In the genomic region with DNA sequence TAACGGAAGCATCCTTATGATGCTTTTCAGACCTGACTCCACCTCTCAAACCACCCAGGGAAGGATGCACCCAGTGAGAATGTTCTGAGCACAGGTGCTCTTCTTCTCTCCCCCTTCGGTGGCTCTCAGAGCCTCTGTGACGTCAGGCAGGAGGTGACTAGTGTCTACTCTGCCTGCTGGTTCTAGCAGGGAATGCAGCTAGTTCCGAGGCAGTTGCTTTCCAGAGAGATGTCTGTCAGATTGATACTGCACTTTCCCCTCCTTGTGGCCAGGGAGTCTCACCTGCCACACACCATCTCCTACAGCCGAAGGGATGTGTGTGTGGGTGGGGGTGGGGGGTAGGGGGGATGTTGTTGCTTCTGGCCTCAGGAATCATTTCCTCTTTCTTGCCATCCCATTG, we compare ENCODE assay signal across 11 mouse cellular contexts. TPM values are rescaled to one million over a fixed set of nuclear protein-coding genes. Genes with fewer than 3 reads are reported as not detected.
DNase-seq lines count a peak whose midpoint lies in the region; ATAC-seq lines count a peak whose summit lies in the region.
"Had no signal": no experiment of that assay in that cellular context is flagged by ENCODE, and none has a peak within 500 bp of the region (broad histone marks: within the 10 kb centered on the region; RNA-seq: fewer than 3 reads in every experiment).

No protein-coding gene starts in this region.

- H3K9ac ChIP-seq in embryonic facial prominence, embryonic 14.5 days (ENCODE audit: low read depth, low read length) = no peak overlapping the region
- peak overlapping the region; percentile 40; the same call in 1 of the 2 replicates for H3K9ac ChIP-seq in midbrain, embryonic 14.5 days (replicated peaks; ENCODE audit: low read length)

- 34% methylated on average over 5 of the region's 5 CpGs for WGBS in embryonic facial prominence, embryonic 14.5 days
- WGBS in embryonic facial prominence, embryonic 10.5 days = 47% methylated on average over 5 of the region's 5 CpGs
- 51% methylated on average over 5 of the region's 5 CpGs for WGBS in hindbrain, embryonic 10.5 days
- WGBS in midbrain, embryonic 14.5 days = 22% methylated on average over 5 of the region's 5 CpGs

- no peak overlapping the region for H3K4me2 ChIP-seq in embryonic facial prominence, embryonic 14.5 days (ENCODE audit: low read depth, low read length)
- peak overlapping the region; percentile 90 for H3K4me2 ChIP-seq in midbrain, embryonic 14.5 days (ENCODE audit: low read length)

- H3K4me1 ChIP-seq in embryonic facial prominence, embryonic 14.5 days (ENCODE audit: control insufficient read depth, insufficient read depth, low read length) = peaks cover 11% of the 10 kb centered on the region; the same call in 1 of the 2 replicates
- H3K4me1 ChIP-seq in embryonic facial prominence, embryonic 10.5 days = peaks cover 51% of the 10 kb centered on the region
- H3K4me1 ChIP-seq in hindbrain, embryonic 10.5 days (replicated peaks) = peaks cover 97% of the 10 kb centered on the region
- H3K4me1 ChIP-seq in midbrain, embryonic 14.5 days (ENCODE audit: control insufficient read depth, insufficient read depth, low read length) = peaks cover 73% of the 10 kb centered on the region

- peaks cover 67% of the 10 kb centered on the region for H3K27me3 ChIP-seq in embryonic facial prominence, embryonic 14.5 days (replicated peaks; ENCODE audit: control insufficient read depth, insufficient read depth, low read length)
- peaks cover 82% of the 10 kb centered on the region for H3K27me3 ChIP-seq in embryonic facial prominence, embryonic 10.5 days (replicated peaks; ENCODE audit: low read depth, poor library complexity, severe bottlenecking)
- H3K27me3 ChIP-seq in hindbrain, embryonic 10.5 days (ENCODE audit: insufficient read depth, poor library complexity, severe bottlenecking) = peaks cover 66% of the 10 kb centered on the region
- no peaks in the 10 kb centered on the region for H3K27me3 ChIP-seq in midbrain, embryonic 14.5 days (ENCODE audit: control insufficient read depth, insufficient read depth, low read length)

- no peak for ATAC-seq in embryonic facial prominence, embryonic 14.5 days (ENCODE audit: low read depth)
- no peak for ATAC-seq in midbrain, embryonic 14.5 days (ENCODE audit: low FRiP score, low TSS enrichment)

- no peaks in the 10 kb centered on the region for H3K9me3 ChIP-seq in embryonic facial prominence, embryonic 14.5 days (ENCODE audit: control insufficient read depth, low read length)
- no peaks in the 10 kb centered on the region for H3K9me3 ChIP-seq in embryonic facial prominence, embryonic 10.5 days
- no peaks in the 10 kb centered on the region for H3K9me3 ChIP-seq in hindbrain, embryonic 10.5 days
- H3K9me3 ChIP-seq in midbrain, embryonic 14.5 days (ENCODE audit: control insufficient read depth, low read length) = no peaks in the 10 kb centered on the region

- no peak overlapping the region for H3K27ac ChIP-seq in embryonic facial prominence, embryonic 14.5 days (replicated peaks; ENCODE audit: low read depth, low read length)
- no peak overlapping the region for H3K27ac ChIP-seq in embryonic facial prominence, embryonic 10.5 days (replicated peaks)
- peak overlapping the region; percentile 74 for H3K27ac ChIP-seq in hindbrain, embryonic 10.5 days
- H3K27ac ChIP-seq in midbrain, embryonic 14.5 days (replicated peaks; ENCODE audit: low read depth, low read length) = peak overlapping the region; percentile 32; the same call in 1 of the 2 replicates

- no peaks in the 10 kb centered on the region for H3K36me3 ChIP-seq in embryonic facial prominence, embryonic 14.5 days (ENCODE audit: control insufficient read depth, insufficient read depth, low read length)
- no peaks in the 10 kb centered on the region for H3K36me3 ChIP-seq in embryonic facial prominence, embryonic 10.5 days (replicated peaks)
- H3K36me3 ChIP-seq in hindbrain, embryonic 10.5 days = peaks cover 8% of the 10 kb centered on the region
- no peaks in the 10 kb centered on the region for H3K36me3 ChIP-seq in midbrain, embryonic 14.5 days (ENCODE audit: control insufficient read depth, insufficient read depth, low read length)

- no peak overlapping the region for H3K4me3 ChIP-seq in embryonic facial prominence, embryonic 14.5 days (ENCODE audit: low read depth, low read length)
- H3K4me3 ChIP-seq in embryonic facial prominence, embryonic 10.5 days = no peak overlapping the region
- H3K4me3 ChIP-seq in hindbrain, embryonic 10.5 days = peak overlapping the region; percentile 68
- H3K4me3 ChIP-seq in midbrain, embryonic 14.5 days (replicated peaks; ENCODE audit: low read depth, low read length) = peak overlapping the region; percentile 18

- peak; percentile 8 for DNase-seq in embryonic facial prominence, embryonic 14.5 days (ENCODE audit: low spot score)
- no peak for DNase-seq in embryonic facial prominence, embryonic 10.5 days (ENCODE audit: low spot score)
- DNase-seq in A20 (ENCODE audit: low read depth, low spot score) = peak; percentile 35
- no peak for DNase-seq in hindbrain, embryonic 10.5 days (ENCODE audit: low spot score)
- peak; percentile 82 for DNase-seq in midbrain, embryonic 14.5 days
- no peak for DNase-seq in testis, postnatal 10 days (ENCODE audit: low spot score)
- DNase-seq in urinary bladder, adult 2 months (ENCODE audit: low spot score) = no peak
- DNase-seq in cerebellum, postnatal 36 days = no peak
- DNase-seq: kidney, adult 9 months; lung, adult 2 months; thymus, postnatal 4 days had no signal

RNA-seq across cellular contexts. Expression of a gene that starts 54.6 kb away (rescaled TPM):
- 13.5 and 15.0 TPM in 2 replicates for polyA plus RNA-seq in embryonic facial prominence, embryonic 14.5 days (2014; fragmentation: Nextera tagmentation; extraction: Ambion mirVana)
- 11.5 and 13.2 TPM in 2 replicates for polyA plus RNA-seq in embryonic facial prominence, embryonic 10.5 days (2016; fragmentation: Nextera tagmentation; extraction: Ambion mirVana)
- polyA plus RNA-seq in hindbrain, embryonic 10.5 days (2016; fragmentation: Nextera tagmentation; extraction: Ambion mirVana) = 19.1 and 25.6 TPM in 2 replicates
- polyA plus RNA-seq in midbrain, embryonic 14.5 days (2014; fragmentation: Nextera tagmentation; extraction: Ambion mirVana) = 22.5 and 23.3 TPM in 2 replicates
- 4.6 and 13.9 TPM in 2 replicates for polyA plus RNA-seq in urinary bladder, adult 2 months (2012; rRNA removed)

Comparison
In these comparisons a context has a peak if more than half of its experiments do, and no peak if none do; other contexts are left out.
1. DNase-seq: peak in embryonic facial prominence, embryonic 14.5 days (single experiment), A20 (single experiment) and midbrain, embryonic 14.5 days (single experiment); none in embryonic facial prominence, embryonic 10.5 days (single experiment), hindbrain, embryonic 10.5 days (single experiment), testis, postnatal 10 days (single experiment), urinary bladder, adult 2 months (single experiment) and cerebellum, postnatal 36 days (0 of 2).
2. H3K27ac ChIP-seq: peak in hindbrain, embryonic 10.5 days (single experiment) and midbrain, embryonic 14.5 days (single experiment); none in embryonic facial prominence, embryonic 14.5 days (single experiment) and embryonic facial prominence, embryonic 10.5 days (single experiment).
3. H3K4me3 ChIP-seq: peak in hindbrain, embryonic 10.5 days (single experiment) and midbrain, embryonic 14.5 days (single experiment); none in embryonic facial prominence, embryonic 14.5 days (single experiment) and embryonic facial prominence, embryonic 10.5 days (single experiment).